Mouse (Mus musculus): ENCODE data around the gene Shank2. TPM values are rescaled to one million over a fixed set of nuclear protein-coding genes. Genes with fewer than 3 reads are reported as not detected.
A peak's percentile ranks its signal among the peaks of the same experiment; 100 is the strongest.

Shank2 gene
- total RNA-seq, 2 experiments from 2014 or later = 0.20 to 0.41 TPM

- DNase-seq = no peak
Measured at GRCm38 (mm10) chr7:144329403-144329890, 327.7 kb downstream of the Shank2 start.

GRCm38 (mm10) chr7:144336626-144337025 lies 334.9 kb downstream of the Shank2 start:
- DNase-seq = no peak

GRCm38 (mm10) chr7:144338694-144339093 lies 337.0 kb downstream of the Shank2 start:
- no peak for DNase-seq

GRCm38 (mm10) chr7:144340376-144340775 lies 338.6 kb downstream of the Shank2 start:
- DNase-seq = no peak

- DNase-seq = no peak
Measured at GRCm38 (mm10) chr7:144366133-144366532, 364.4 kb downstream of the Shank2 start.

GRCm38 (mm10) chr7:144373059-144373458 lies 371.3 kb downstream of the Shank2 start:
- DNase-seq = no peak

- no peak for DNase-seq
Measured at GRCm38 (mm10) chr7:144375483-144375882, 373.8 kb downstream of the Shank2 start.

GRCm38 (mm10) chr7:144378254-144378653 lies 376.5 kb downstream of the Shank2 start:
- no peak for DNase-seq

- DNase-seq = no peak
Measured at GRCm38 (mm10) chr7:144379243-144379884, 377.6 kb downstream of the Shank2 start.

- DNase-seq = no peak
Measured at GRCm38 (mm10) chr7:144381588-144381987, 379.9 kb downstream of the Shank2 start.

GRCm38 (mm10) chr7:144387537-144387936 lies 385.8 kb downstream of the Shank2 start:
- no peak for DNase-seq

- no peak for DNase-seq
Measured at GRCm38 (mm10) chr7:144389704-144390103, 388.0 kb downstream of the Shank2 start.

GRCm38 (mm10) chr7:144390676-144391075 lies 388.9 kb downstream of the Shank2 start:
- no peak for DNase-seq

- no peak for DNase-seq
Measured at GRCm38 (mm10) chr7:144391727-144392126, 390.0 kb downstream of the Shank2 start.

GRCm38 (mm10) chr7:144402492-144402891 lies 400.8 kb downstream of the Shank2 start:
- DNase-seq = no peak

- DNase-seq = no peak
Measured at GRCm38 (mm10) chr7:144407675-144408074, 405.9 kb downstream of the Shank2 start.

- DNase-seq = no peak
Measured at GRCm38 (mm10) chr7:144408464-144409000, 406.8 kb downstream of the Shank2 start.

GRCm38 (mm10) chr7:144409682-144410081 lies 408.0 kb downstream of the Shank2 start:
- DNase-seq = no peak

GRCm38 (mm10) chr7:144411967-144412906 lies 410.5 kb downstream of the Shank2 start:
- DNase-seq = no peak

- DNase-seq = no peak
Measured at GRCm38 (mm10) chr7:144414632-144415031, 412.9 kb downstream of the Shank2 start.

- DNase-seq = peak in 1 of 2 experiments; percentile 10
Measured at GRCm38 (mm10) chr7:144415795-144416194, 414.1 kb downstream of the Shank2 start.

- no peak for DNase-seq
Measured at GRCm38 (mm10) chr7:144417234-144417633, 415.5 kb downstream of the Shank2 start.

Measured in heart, adult 18-20 months (tissue).